Mouse (Mus musculus): Measurements from ENCODE around the gene Cd247. TPM values are rescaled to one million over a fixed set of nuclear protein-coding genes. Genes with fewer than 3 reads are reported as not detected.

The Cd247 gene
- under 1 TPM; 0.29 to 0.49 TPM for total RNA-seq (2023)

DNA sequence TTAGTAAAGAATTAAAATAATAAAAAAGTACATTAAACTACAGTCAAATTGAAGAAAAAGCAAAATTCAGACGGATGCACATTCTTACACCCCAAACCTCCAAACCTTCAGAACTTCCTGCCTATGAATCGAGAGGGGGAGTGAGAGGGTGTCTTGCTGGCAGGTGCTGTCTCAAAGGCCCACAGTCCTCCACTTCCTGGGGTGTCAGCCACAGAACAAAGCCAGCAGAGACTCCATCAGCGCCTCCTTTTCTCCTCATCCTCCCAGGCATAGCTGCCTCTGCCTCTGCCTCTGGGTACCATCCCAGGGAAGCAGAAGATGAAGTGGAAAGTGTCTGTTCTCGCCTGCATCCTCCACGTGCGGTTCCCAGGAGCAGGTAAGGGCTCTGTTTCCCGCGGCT is at the start of gene Cd247:
Gene Cd247, plus strand, starts transcription at position 171 of the 400 bp plus-strand sequence.

DNA sequence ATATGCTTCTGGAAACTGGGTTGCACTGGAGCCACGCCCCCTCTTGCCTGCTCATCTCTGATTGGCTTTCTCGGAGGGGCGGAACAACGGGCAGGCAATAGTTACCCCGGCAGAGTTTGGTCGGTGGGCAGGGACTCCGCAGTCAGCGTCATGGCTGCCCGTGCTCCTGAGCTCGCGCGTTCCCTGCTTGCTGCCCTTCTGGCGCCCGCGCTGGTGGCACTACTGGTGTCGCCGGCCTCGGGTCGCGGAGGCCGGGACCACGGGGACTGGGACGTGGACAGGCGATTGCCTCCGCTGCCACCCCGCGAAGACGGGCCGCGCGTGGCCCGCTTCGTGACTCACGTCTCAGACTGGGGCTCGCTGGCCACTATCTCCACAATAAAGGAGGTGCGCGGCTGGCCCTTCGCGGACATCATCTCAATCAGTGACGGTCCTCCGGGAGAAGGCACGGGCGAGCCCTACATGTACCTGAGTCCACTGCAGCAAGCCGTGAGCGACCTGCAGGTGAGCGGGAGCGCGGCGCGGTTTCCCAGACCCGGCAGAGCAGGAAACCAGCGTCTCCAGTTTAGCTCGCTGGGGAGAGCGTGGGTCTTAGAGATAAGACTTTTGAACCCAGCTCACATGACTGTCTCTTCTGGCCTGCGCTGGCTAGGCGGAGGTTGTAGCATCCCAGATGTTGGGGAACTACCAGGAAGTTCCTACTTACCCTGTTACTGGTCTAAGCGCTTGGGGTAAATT is 24.7 kb upstream of the Cd247 start, which contains the start of gene Creg1:
Gene Creg1, plus strand, starts transcription at position 112 of the 738 bp plus-strand sequence.

Other genes with a start within 250 kb of the Cd247 start
- gene Mpzl1, start 154.1 kb upstream of the Cd247 start, total RNA-seq (2023), result 1 to 10 TPM; 5.0 to 9.1 TPM
- gene Rcsd1, start 78.9 kb upstream of the Cd247 start, total RNA-seq (2023), result 100 to 1,000 TPM; 322 to 343 TPM
- gene Creg1, start 24.9 kb upstream of the Cd247 start, total RNA-seq (2023), result 10 to 100 TPM; 76.9 to 86.3 TPM
- gene Pou2f1, start 214.0 kb downstream of the Cd247 start, total RNA-seq (2023), result 10 to 100 TPM; 17.2 to 23.6 TPM

All from neutrophil, adult 59 days (primary cell).